Mouse (Mus musculus): Measurements from ENCODE around the gene Eps8. TPM values are rescaled to one million over a fixed set of nuclear protein-coding genes. Genes with fewer than 3 reads are reported as not detected.
"Not testable (repeated sequence)": the region's sequence is repeated elsewhere in the genome, so short reads cannot be mapped to it uniquely, and the experiment has no call there.

Eps8 gene
- polyA plus RNA-seq, 1 experiment from 2014 or later = 24.9 TPM

DNA sequence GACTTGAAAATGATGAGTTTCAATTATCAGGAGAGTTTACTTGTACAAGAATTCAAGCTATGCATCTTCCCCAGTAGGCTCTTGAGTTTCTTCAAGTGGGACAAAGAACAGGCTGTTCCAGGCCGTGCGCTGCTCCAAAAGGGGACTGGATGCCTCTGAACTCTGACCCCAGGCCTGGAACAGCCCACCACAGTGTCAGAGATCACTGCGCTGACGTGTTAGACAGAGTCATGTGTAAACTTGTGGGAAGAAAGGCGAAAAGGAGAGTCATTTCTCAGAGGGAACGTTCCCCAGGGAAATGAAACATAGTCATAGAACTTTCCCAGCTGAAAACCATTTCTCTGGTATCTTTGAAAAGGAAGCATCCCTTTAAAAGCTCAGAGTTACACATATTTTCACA is 167.2 kb downstream of the Eps8 start:
- ATAC-seq (ENCODE audit: low read depth) = no peak
- Histone ChIP-seq H3K36me3 (ENCODE audit: control insufficient read depth, insufficient read depth, low read length) (no peaks in the 10 kb centered on the region), H3K9me3 (ENCODE audit: control insufficient read depth, low read length) (no peaks in the 10 kb centered on the region), H3K4me3 (ENCODE audit: low read depth, low read length) (no peak overlapping the region), H3K4me1 (ENCODE audit: control insufficient read depth, insufficient read depth, low read length) (no peaks in the 10 kb centered on the region), H3K4me2 (ENCODE audit: low read depth, low read length) (no peak overlapping the region), H3K27ac (ENCODE audit: low read depth, low read length) (no peak overlapping the region), H3K27me3 (ENCODE audit: control insufficient read depth, insufficient read depth, low read length) (no peaks in the 10 kb centered on the region), H3K9ac (replicated peaks; ENCODE audit: low read depth, low read length) (no peak overlapping the region)
- 65% methylated on average over 6 of the region's 6 CpGs for WGBS

DNA sequence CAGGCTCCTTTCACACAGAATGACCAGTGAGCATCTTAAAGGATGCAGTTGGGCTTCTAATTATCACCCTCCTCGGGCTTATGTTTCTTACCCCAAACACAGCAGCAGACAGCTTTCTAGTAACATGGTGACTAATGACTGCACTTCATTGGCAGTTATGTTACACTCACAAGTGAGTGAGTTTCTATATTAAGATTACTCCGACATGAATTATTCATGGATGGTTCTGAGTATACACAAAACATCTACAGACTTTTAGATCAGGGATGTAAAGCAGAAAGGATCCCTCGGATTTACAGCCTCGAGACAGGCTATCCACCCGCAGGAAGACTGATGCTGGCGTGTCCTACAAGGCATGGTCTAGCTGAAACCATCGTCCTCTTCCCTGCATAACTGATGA is 171.8 kb downstream of the Eps8 start:
- H3K9me3 ChIP-seq (ENCODE audit: control insufficient read depth, low read length) = no peaks in the 10 kb centered on the region
- no peaks in the 10 kb centered on the region for H3K4me1 ChIP-seq (ENCODE audit: control insufficient read depth, insufficient read depth, low read length)
- H3K27ac ChIP-seq (ENCODE audit: low read depth, low read length) = no peak overlapping the region
- no peak overlapping the region for H3K9ac ChIP-seq (replicated peaks; ENCODE audit: low read depth, low read length)
- H3K4me2 ChIP-seq (ENCODE audit: low read depth, low read length) = no peak overlapping the region
- ATAC-seq (ENCODE audit: low read depth) = no peak
- 65% methylated on average over 7 of the region's 7 CpGs for WGBS
- no peak overlapping the region for H3K4me3 ChIP-seq (ENCODE audit: low read depth, low read length)
- no peaks in the 10 kb centered on the region for H3K27me3 ChIP-seq (ENCODE audit: control insufficient read depth, insufficient read depth, low read length)
- no peaks in the 10 kb centered on the region for H3K36me3 ChIP-seq (ENCODE audit: control insufficient read depth, insufficient read depth, low read length)

DNA sequence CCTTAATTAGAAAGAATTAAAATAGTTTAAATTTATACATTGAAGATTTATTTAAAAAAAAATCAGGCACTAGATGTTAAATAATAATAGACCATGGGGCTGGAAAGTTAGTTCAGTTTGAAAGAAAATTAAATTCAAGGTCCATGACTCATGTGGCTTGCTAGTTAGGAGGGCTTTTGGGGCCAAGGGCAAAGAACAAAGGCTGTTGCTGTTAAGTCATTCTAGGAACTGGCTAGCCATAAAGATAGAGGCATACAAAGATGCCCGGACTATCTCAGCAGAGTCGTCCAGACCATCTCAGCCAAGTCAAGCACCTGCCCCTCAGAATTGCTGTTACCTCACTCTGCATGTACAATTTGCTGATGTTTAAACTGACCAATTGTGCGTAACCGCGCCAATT is 179.0 kb downstream of the Eps8 start:
- ATAC-seq (ENCODE audit: low read depth); H3K27ac ChIP-seq (ENCODE audit: low read depth, low read length): not testable (repeated sequence)

DNA sequence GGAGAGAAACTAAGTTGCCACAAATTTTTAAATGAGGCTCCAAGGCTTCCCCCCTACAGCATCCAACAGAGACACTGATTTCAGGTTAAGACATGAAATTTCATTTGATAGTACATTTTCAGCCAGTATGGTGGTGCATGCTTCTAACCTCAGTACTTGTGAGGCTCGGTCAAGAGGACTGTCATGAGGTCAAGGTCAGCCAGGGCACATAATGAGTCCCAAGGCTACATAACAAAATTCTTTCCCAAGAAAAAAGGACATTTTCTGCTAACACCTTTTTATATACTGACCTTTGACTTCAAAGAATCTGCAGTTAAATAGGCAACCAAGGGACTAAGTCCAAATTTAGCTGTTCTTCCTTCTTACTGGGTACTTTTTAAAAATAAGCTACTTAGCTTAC is 181.2 kb downstream of the Eps8 start:
- Histone ChIP-seq H3K4me3 (ENCODE audit: low read depth, low read length) (no peak overlapping the region), H3K4me1 (ENCODE audit: control insufficient read depth, insufficient read depth, low read length) (peaks cover 12% of the 10 kb centered on the region; the same call in 1 of the 2 replicates), H3K27ac (ENCODE audit: low read depth, low read length) (no peak overlapping the region), H3K9me3 (ENCODE audit: control insufficient read depth, low read length) (no peaks in the 10 kb centered on the region), H3K9ac (replicated peaks; ENCODE audit: low read depth, low read length) (no peak overlapping the region), H3K36me3 (ENCODE audit: control insufficient read depth, insufficient read depth, low read length) (no peaks in the 10 kb centered on the region), H3K4me2 (ENCODE audit: low read depth, low read length) (no peak overlapping the region), H3K27me3 (ENCODE audit: control insufficient read depth, insufficient read depth, low read length) (no peaks in the 10 kb centered on the region)
- no peak for ATAC-seq (ENCODE audit: low read depth)
- WGBS = 85% methylated on average over 1 of the region's 1 CpGs

More for the DNA sequence above, 179.0 kb downstream of the Eps8 start:
- H3K9ac ChIP-seq (replicated peaks; ENCODE audit: low read depth, low read length); H3K4me1 ChIP-seq (ENCODE audit: control insufficient read depth, insufficient read depth, low read length); H3K27me3 ChIP-seq (ENCODE audit: control insufficient read depth, insufficient read depth, low read length); H3K9me3 ChIP-seq (ENCODE audit: control insufficient read depth, low read length); H3K4me2 ChIP-seq (ENCODE audit: low read depth, low read length); H3K36me3 ChIP-seq (ENCODE audit: control insufficient read depth, insufficient read depth, low read length); H3K4me3 ChIP-seq (ENCODE audit: low read depth, low read length): not testable (repeated sequence)
- WGBS = 92% methylated on average over 5 of the region's 5 CpGs

DNA sequence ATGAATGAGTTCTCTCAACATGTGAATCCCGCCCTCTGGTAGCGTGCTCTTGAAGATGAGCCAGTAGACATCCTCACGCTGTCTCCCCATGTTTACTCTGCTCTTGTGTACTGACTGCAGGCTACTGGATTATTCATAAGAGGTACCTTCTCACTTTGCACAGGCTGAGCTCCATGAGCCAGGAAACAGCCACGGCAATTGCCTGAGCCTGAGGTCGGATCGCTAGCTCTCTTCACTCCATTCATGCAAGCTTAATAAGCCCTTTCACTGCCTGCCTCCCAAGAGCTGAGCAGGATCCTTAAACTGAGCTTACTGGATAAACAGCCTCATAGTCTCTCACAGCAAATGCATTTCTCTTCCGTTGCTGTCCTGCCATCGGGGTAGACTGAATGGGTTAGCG is 182.5 kb downstream of the Eps8 start:
- ATAC-seq (ENCODE audit: low read depth) = peak; percentile 62
- Histone ChIP-seq H3K36me3 (ENCODE audit: control insufficient read depth, insufficient read depth, low read length) (no peaks in the 10 kb centered on the region), H3K4me3 (ENCODE audit: low read depth, low read length) (no peak overlapping the region), H3K4me1 (ENCODE audit: control insufficient read depth, insufficient read depth, low read length) (peaks cover 12% of the 10 kb centered on the region; the same call in 1 of the 2 replicates), H3K27ac (ENCODE audit: low read depth, low read length) (no peak overlapping the region), H3K9me3 (ENCODE audit: control insufficient read depth, low read length) (no peaks in the 10 kb centered on the region), H3K27me3 (ENCODE audit: control insufficient read depth, insufficient read depth, low read length) (no peaks in the 10 kb centered on the region), H3K9ac (replicated peaks; ENCODE audit: low read depth, low read length) (no peak overlapping the region), H3K4me2 (ENCODE audit: low read depth, low read length) (no peak overlapping the region)
- 34% methylated on average over 9 of the region's 9 CpGs for WGBS

DNA sequence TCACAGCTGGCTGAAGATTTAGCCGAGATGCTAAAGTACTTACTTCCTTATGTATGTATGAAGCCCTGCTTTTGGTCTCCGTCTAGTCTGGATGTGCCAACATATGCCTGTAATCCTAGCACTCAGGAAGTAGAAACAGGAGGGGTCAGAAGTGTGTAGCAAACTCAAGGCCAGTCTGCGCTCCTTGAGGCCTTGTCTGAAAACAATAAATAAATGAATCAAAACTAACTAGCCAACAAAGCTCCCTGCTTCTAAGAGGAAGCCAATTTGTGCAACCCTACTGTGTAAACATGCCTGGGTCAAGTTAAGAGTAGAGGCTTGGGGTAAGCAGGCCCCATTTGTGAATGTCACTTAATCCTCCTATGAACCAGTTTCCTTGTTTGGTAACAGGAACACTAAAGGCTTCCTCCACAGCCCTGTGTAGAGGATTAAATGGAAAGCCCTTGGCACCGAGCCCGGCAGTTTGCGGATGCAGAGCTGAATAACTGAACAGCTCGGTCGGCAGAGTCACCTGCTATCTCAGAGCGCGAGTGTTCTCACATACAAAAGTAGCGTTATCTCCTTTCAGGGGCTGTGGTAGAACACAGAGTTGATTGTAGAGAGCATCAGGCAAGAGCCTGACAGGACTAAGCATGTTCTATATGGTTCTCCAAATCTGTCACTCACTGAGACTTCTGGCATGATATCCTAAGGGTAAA is 183.6 kb downstream of the Eps8 start:
- Histone ChIP-seq H3K9me3 (ENCODE audit: control insufficient read depth, low read length) (no peaks in the 10 kb centered on the region), H3K9ac (replicated peaks; ENCODE audit: low read depth, low read length) (no peak overlapping the region), H3K4me1 (ENCODE audit: control insufficient read depth, insufficient read depth, low read length) (peaks cover 12% of the 10 kb centered on the region; the same call in 1 of the 2 replicates), H3K27ac (ENCODE audit: low read depth, low read length) (peak overlapping the region; percentile 56; the same call in 1 of the 2 replicates), H3K27me3 (ENCODE audit: control insufficient read depth, insufficient read depth, low read length) (no peaks in the 10 kb centered on the region), H3K36me3 (ENCODE audit: control insufficient read depth, insufficient read depth, low read length) (no peaks in the 10 kb centered on the region), H3K4me2 (ENCODE audit: low read depth, low read length) (no peak overlapping the region), H3K4me3 (ENCODE audit: low read depth, low read length) (no peak overlapping the region)
- 38% methylated on average over 11 of the region's 11 CpGs for WGBS
- ATAC-seq (ENCODE audit: low read depth) = peak; percentile 78

DNA sequence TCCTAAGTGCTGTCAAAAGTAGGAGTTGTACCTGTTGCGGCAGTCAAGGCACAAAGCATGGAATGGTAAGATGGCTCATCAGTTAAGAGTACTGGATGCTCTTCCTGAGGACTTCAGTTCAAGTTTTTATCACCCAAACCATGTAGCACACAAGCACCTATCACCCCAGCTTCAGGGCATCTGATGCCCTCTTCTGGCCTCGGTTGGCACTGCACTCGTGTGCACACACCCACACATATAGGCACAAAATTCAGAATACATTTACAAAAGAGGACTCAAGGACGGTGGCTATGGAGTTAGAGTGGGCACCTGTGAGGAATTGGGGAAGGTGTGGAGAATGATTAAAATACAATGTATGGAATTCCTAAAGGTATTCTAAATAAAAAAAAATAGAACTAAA is 185.1 kb downstream of the Eps8 start:
- H3K9ac ChIP-seq (replicated peaks; ENCODE audit: low read depth, low read length) = no peak overlapping the region
- no peak overlapping the region for H3K4me2 ChIP-seq (ENCODE audit: low read depth, low read length)
- H3K27me3 ChIP-seq (ENCODE audit: control insufficient read depth, insufficient read depth, low read length) = no peaks in the 10 kb centered on the region
- peaks cover 12% of the 10 kb centered on the region; the same call in 1 of the 2 replicates for H3K4me1 ChIP-seq (ENCODE audit: control insufficient read depth, insufficient read depth, low read length)
- no peak for ATAC-seq (ENCODE audit: low read depth)
- WGBS = 98% methylated on average over 4 of the region's 4 CpGs
- no peak overlapping the region for H3K4me3 ChIP-seq (ENCODE audit: low read depth, low read length)
- H3K9me3 ChIP-seq (ENCODE audit: control insufficient read depth, low read length) = no peaks in the 10 kb centered on the region
- H3K36me3 ChIP-seq (ENCODE audit: control insufficient read depth, insufficient read depth, low read length) = no peaks in the 10 kb centered on the region
- no peak overlapping the region for H3K27ac ChIP-seq (ENCODE audit: low read depth, low read length)

DNA sequence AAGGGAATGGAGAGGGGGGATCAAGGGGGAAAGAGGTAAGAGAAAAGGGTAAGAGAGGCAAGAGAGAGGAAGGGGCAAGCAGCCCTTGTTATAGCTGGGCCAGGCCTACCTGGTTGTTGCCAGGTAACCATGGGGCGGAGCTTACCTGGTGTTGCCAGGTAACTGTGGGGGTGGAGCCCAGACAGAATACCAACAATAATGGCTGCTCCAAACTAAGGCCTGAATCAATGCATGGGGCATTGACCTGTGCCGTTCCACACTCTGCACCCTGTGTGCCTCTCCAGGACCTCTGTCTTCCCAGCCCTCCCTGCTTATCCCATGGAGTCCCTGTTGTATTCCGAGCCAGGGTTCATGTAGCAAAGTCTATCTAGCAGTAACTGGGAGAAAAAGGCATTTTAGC is 187.0 kb downstream of the Eps8 start:
- Histone ChIP-seq H3K27me3 (ENCODE audit: control insufficient read depth, insufficient read depth, low read length) (no peaks in the 10 kb centered on the region), H3K4me3 (ENCODE audit: low read depth, low read length) (no peak overlapping the region), H3K9me3 (ENCODE audit: control insufficient read depth, low read length) (no peaks in the 10 kb centered on the region), H3K4me2 (ENCODE audit: low read depth, low read length) (no peak overlapping the region), H3K9ac (replicated peaks; ENCODE audit: low read depth, low read length) (no peak overlapping the region), H3K27ac (ENCODE audit: low read depth, low read length) (no peak overlapping the region), H3K4me1 (ENCODE audit: control insufficient read depth, insufficient read depth, low read length) (peaks cover 12% of the 10 kb centered on the region; the same call in 1 of the 2 replicates), H3K36me3 (ENCODE audit: control insufficient read depth, insufficient read depth, low read length) (no peaks in the 10 kb centered on the region)
- WGBS = 88% methylated on average over 3 of the region's 3 CpGs
- ATAC-seq (ENCODE audit: low read depth) = no peak

DNA sequence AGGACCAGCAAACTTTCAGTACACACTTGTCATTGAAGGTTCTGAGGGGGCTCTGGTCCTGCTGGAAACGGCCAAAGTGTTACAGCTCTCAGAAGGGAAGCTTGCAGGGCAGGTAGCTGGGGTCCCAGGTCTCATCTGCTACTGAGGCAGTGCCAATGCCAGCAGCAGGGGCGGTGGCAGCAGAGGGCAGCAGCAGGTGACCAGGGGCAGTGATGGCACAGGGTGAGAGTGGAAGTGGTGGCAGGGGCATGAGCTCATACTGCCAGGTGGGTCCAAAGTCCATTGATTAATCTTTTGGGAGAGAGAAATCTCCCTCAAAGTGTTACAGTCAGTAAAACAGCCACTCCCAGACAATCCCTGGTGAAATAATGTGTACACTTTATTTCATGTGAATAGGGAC is 188.4 kb downstream of the Eps8 start:
- Histone ChIP-seq H3K4me1 (ENCODE audit: control insufficient read depth, insufficient read depth, low read length) (peaks cover 7% of the 10 kb centered on the region; the same call in 1 of the 2 replicates), H3K27me3 (ENCODE audit: control insufficient read depth, insufficient read depth, low read length) (no peaks in the 10 kb centered on the region), H3K4me3 (ENCODE audit: low read depth, low read length) (no peak overlapping the region), H3K4me2 (ENCODE audit: low read depth, low read length) (no peak overlapping the region), H3K9me3 (ENCODE audit: control insufficient read depth, low read length) (no peaks in the 10 kb centered on the region), H3K9ac (replicated peaks; ENCODE audit: low read depth, low read length) (no peak overlapping the region), H3K27ac (ENCODE audit: low read depth, low read length) (no peak overlapping the region), H3K36me3 (ENCODE audit: control insufficient read depth, insufficient read depth, low read length) (no peaks in the 10 kb centered on the region)
- 86% methylated on average over 2 of the region's 2 CpGs for WGBS
- ATAC-seq (ENCODE audit: low read depth) = no peak

All from neural tube, embryonic 14.5 days (tissue).